Mouse (Mus musculus) heart, embryonic 14.5 days (tissue): ENCODE results near the gene Armc9. TPM values are rescaled to one million over a fixed set of nuclear protein-coding genes. Genes with fewer than 3 reads are reported as not detected.

Experiments
- ATAC-seq: fragments of 200-750 bp; cut with Nextera tagmentation; 2 replicates; pipeline ENCODE4 v1.8.0; 2017; ENCODE audit warnings: low read depth, moderate TSS enrichment; ENCODE audit not compliant: insufficient number of reproducible peaks, insufficient read depth, low FRiP score
- H3K27ac ChIP-seq, 2 experiments: fragments of 200-500 bp in 1 of 2; fragments of 300-500 bp in 1 of 2; sonication (generic) in 1 of 2; replicated peaks in 1 of 2; 2 replicates each; pipeline ENCODE4 v1.5.1; 2012 to 2014; ENCODE audit warnings: low read depth in 2 of 2, low read length in 2 of 2, control low read depth in 1 of 2, mild to moderate bottlenecking in 1 of 2, mixed read lengths in 1 of 2; ENCODE audit not compliant: control insufficient read depth in 1 of 2, insufficient read depth in 1 of 2
- H3K27me3 ChIP-seq: fragments of 300-500 bp; sonication (generic); 2 replicates; pipeline ENCODE4 v1.6.1; 2014; ENCODE audit warnings: mild to moderate bottlenecking, low read length, control low read depth; ENCODE audit not compliant: control insufficient read depth, insufficient read depth
- H3K36me3 ChIP-seq: fragments of 300-500 bp; sonication (generic); 2 replicates; pipeline ENCODE4 v1.6.1; 2014; ENCODE audit warnings: mild to moderate bottlenecking, control low read depth, low read length, mixed read lengths; ENCODE audit not compliant: control insufficient read depth, insufficient read depth
- H3K4me1 ChIP-seq, 2 experiments: fragments of 200-500 bp in 1 of 2; fragments of 300-500 bp in 1 of 2; sonication (generic) in 1 of 2; 2 replicates each; pipeline ENCODE4 v1.6.1; 2012 to 2014; ENCODE audit warnings: low read length in 2 of 2, control low read depth in 1 of 2, mixed read lengths in 1 of 2; ENCODE audit not compliant: control insufficient read depth in 2 of 2, insufficient read depth in 2 of 2
- H3K4me2 ChIP-seq: fragments of 300-500 bp; sonication (generic); 2 replicates; pipeline ENCODE4 v1.6.1; 2014; ENCODE audit warnings: mild to moderate bottlenecking, low read length
- H3K4me3 ChIP-seq, 2 experiments: fragments of 200-500 bp in 1 of 2; fragments of 300-500 bp in 1 of 2; sonication (generic) in 1 of 2; 2 replicates each; pipeline ENCODE4 v1.5.1; 2012 to 2014; ENCODE audit warnings: low read length in 2 of 2, mild to moderate bottlenecking in 2 of 2, control low read depth in 1 of 2, low read depth in 1 of 2, moderate library complexity in 1 of 2; ENCODE audit not compliant: control insufficient read depth in 1 of 2, insufficient read depth in 1 of 2
- H3K9ac ChIP-seq: fragments of 300-500 bp; sonication (generic); 2 replicates; pipeline ENCODE4 v1.6.1; 2014; ENCODE audit warnings: mild to moderate bottlenecking, low read length
- H3K9me3 ChIP-seq: fragments of 300-500 bp; sonication (generic); 2 replicates; pipeline ENCODE4 v1.6.1; 2016; ENCODE audit warnings: low read length, control low read depth; ENCODE audit not compliant: control insufficient read depth
- WGBS: fragments of 180-500 bp; shearing (Covaris S2); extraction: QIAGEN DNeasy Blood & Tissue Kit; methylation state at CpG from one replicate; pipeline ENCODE4 v1.1.7; 2014; 5-methylcytosine and 5-hydroxymethylcytosine counted together
- polyA plus RNA-seq: library from polyadenylated mRNA; unstranded; fragments of >200 nt; fragmentation: Nextera tagmentation; extraction: Ambion mirVana; gene quantifications from 2 replicates; pipeline ENCODE4 v1.2.1, GENCODE M21; 2014

The Armc9 gene
- polyA plus RNA-seq, 1 experiment from 2014 or later = 11.9 TPM

DNA sequence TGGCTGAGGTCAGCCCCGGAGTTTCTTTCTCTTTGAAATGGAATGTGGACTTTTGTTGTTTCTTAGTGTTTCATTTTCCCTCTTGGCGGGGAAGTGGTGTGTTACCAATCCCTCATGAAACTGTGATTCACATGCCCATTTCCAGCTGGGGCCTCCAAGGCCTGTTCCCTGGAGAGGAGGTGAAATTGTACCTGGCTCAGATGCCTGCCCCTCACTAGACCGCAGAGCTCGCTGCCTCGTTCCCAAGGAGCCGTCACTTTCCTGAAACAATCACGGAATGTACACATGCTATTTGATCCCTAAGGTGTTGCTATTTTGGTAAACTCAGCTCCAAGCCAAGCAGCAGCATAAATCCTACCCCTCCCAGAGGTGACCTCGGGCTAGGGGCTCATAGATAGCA lies 84.4 kb downstream of the Armc9 start:
- Histone ChIP-seq H3K4me1 (peaks cover 18 to 38% of the 10 kb centered on the region in 2 experiments), H3K36me3 (no peaks in the 10 kb centered on the region), H3K27me3 (no peaks in the 10 kb centered on the region), H3K27ac (no peak overlapping the region), H3K4me2 (no peak overlapping the region), H3K9me3 (no peaks in the 10 kb centered on the region), H3K4me3 (no peak overlapping the region), H3K9ac (no peak overlapping the region)
- 44% methylated on average over 8 of the region's 8 CpGs for WGBS
- no peak for ATAC-seq

DNA sequence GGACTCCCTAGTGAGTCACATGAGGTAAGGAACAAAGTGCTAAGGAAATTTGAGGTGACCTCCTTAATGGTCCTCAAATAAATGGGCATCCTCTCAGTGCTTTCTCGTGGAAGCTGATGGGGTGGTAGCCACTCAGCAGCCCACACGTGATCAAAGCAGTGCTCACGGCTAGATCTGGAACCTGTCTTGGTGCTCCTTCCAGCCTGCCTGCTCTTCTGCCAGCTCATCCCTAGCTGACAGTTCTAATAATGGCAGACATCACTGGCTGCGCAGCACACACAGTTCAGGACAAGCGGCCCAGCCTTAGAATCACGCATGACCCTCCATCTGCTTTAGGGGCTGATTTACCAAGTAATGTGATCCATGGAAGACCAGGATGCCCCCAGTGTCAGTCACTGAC lies 85.3 kb downstream of the Armc9 start:
- ATAC-seq = no peak
- Histone ChIP-seq H3K4me2 (no peak overlapping the region), H3K4me1 (peaks cover 18 to 39% of the 10 kb centered on the region in 2 experiments), H3K4me3 (no peak overlapping the region), H3K9me3 (no peaks in the 10 kb centered on the region), H3K36me3 (0 out of 2 replicates have a peak, but pooled peaks cover 3% of the 10 kb centered on the region), H3K27ac (no peak overlapping the region), H3K9ac (no peak overlapping the region), H3K27me3 (no peaks in the 10 kb centered on the region)
- 80% methylated on average over 6 of the region's 6 CpGs for WGBS

DNA sequence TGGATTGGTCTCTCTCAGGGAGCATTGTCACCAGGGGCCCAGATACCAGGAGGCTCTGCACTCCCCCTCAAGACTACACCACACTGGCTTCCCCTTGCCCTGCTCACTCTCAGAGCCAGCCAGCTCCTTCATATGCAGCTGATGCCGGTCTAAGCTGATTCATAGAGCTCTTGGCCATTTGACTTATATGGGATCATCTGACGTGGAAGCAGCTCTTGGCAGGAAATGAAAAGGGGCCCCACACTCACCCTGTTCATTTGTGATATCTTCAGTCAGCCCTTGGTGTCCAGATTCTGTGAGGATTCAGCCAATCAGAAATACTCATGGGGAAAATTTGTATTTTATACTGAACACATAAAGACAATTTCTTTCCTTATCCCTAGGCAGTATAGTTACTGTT lies 86.4 kb downstream of the Armc9 start:
- Histone ChIP-seq H3K4me3 (no peak overlapping the region), H3K4me2 (no peak overlapping the region), H3K27me3 (no peaks in the 10 kb centered on the region), H3K27ac (no peak overlapping the region), H3K9ac (no peak overlapping the region), H3K36me3 (0 out of 2 replicates have a peak, but pooled peaks cover 3% of the 10 kb centered on the region), H3K9me3 (no peaks in the 10 kb centered on the region), H3K4me1 (peaks cover 16 to 34% of the 10 kb centered on the region in 2 experiments)
- WGBS = 29% methylated on average over 2 of the region's 2 CpGs
- no peak; the same call in 1 of the 2 replicates for ATAC-seq

DNA sequence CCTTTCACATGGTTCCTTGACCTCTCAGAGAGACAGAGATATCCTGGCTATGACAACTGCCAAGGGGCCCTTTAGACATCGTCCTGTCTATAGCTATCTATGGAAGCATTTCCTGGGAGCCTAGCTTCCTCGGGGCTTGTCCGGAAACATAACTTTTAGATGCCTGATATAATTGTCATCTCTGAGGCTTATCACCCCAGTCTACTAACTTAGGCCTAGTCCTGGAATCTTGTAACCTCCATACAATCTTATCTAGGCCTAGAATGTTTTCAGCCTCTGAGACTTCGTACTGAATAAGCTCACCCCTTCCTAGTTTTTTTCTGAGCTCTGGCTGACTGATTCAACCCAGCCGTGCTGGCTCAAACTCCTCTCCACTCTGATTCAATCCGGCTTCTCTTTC lies 88.9 kb downstream of the Armc9 start:
- peak overlapping the region in 1 of 2 experiments; percentile 38; a peak in 2 of 4 replicates for H3K27ac ChIP-seq
- 7% methylated on average over 6 of the region's 6 CpGs for WGBS
- no peak for ATAC-seq
- peaks cover 20 to 34% of the 10 kb centered on the region in 2 experiments for H3K4me1 ChIP-seq
- H3K4me3 ChIP-seq = no peak overlapping the region
- H3K27me3 ChIP-seq = no peaks in the 10 kb centered on the region
- no peaks in the 10 kb centered on the region for H3K9me3 ChIP-seq
- no peak overlapping the region for H3K9ac ChIP-seq
- H3K36me3 ChIP-seq = 0 out of 2 replicates have a peak, but pooled peaks cover 3% of the 10 kb centered on the region
- H3K4me2 ChIP-seq = no peak overlapping the region

DNA sequence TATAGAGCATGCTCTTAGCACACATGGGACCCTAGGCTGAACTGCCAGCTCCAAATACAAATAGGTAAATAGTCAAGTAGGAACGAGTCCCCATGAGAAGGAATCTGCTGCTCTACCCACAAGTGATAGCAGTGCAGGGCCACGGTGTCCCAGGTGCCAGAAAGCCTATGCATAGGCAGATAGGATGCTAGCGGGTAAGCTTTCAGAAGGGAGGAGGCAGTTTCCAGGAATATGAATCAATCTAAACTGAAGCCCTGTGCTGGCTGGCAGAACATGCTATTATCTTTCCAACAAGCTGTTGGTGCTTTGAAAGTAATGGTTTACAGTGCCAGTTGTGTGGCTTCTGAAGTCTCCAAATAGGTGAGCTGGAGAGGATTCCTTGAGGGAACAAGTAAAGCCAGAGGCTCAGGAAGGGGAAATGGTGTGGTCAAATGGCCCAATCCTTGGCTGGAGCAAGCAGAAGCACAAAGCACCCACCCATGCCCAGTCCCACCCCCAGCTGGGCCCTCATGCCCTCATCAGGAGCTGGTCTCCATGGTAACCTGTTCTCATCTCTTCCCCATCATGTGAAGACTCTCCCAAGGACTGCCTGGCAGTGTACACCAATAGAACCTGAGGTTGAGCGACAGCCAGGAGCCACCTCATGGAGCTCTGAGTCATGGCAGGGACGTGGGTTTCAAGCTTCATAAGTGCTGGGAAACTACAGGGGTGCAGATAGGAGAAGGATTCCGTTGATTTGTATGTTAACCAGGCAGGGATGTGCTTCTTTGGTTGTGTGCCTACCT lies 90.9 kb downstream of the Armc9 start:
- 81% methylated on average over 6 of the region's 6 CpGs for WGBS
- Histone ChIP-seq H3K9me3 (no peaks in the 10 kb centered on the region), H3K27ac (no peak overlapping the region), H3K4me1 (peaks cover 16 to 23% of the 10 kb centered on the region in 2 experiments), H3K4me2 (no peak overlapping the region), H3K4me3 (no peak overlapping the region), H3K9ac (no peak overlapping the region), H3K27me3 (no peaks in the 10 kb centered on the region), H3K36me3 (0 out of 2 replicates have a peak, but pooled peaks cover 3% of the 10 kb centered on the region)
- ATAC-seq = no peak

DNA sequence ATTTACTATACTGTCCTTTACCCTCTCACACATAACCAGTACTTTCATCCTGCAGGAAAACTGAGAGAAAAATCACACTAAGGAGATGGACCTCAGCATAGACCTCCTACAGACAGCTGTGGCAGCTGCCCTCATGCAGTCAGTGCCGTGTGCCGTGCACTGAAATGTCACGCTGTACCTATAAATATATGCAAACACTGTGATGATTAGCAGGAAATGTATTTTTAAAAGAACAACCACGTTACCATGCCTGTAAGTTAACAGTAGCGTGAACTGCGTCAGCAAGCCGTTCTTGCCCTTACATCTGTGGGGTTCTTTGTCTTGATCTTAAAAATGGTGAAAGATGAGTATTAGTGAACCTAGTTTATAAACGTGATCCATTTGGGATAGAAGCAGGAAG lies 98.8 kb downstream of the Armc9 start:
- no peak overlapping the region for H3K9ac ChIP-seq

DNA sequence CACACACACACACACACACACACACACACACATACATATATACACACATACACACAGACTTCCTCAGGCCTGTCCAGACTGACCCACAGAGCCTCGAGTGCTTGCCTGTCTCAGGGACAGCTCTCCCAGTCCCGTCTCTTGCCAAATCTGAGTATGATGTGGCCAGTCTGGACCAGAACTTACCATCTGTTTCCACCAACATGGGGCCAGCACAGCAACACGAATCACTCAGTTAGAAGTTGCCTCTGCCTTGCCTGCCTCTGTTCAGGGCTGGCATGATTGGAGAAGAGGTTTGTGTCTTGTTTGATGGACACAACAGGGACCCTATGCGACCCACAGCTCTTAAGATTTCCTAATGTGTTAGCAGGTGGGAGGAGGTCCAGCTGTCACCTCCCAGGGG lies 101.7 kb downstream of the Armc9 start:
- peaks cover 9 to 12% of the 10 kb centered on the region in 2 experiments for H3K4me1 ChIP-seq
- H3K9ac ChIP-seq = no peak overlapping the region
- no peak for ATAC-seq
- no peaks in the 10 kb centered on the region for H3K27me3 ChIP-seq
- no peak overlapping the region for H3K4me3 ChIP-seq
- no peak overlapping the region for H3K27ac ChIP-seq
- 63% methylated on average over 4 of the region's 4 CpGs for WGBS
- H3K36me3 ChIP-seq = no peaks in the 10 kb centered on the region
- H3K4me2 ChIP-seq = no peak overlapping the region
- H3K9me3 ChIP-seq = no peaks in the 10 kb centered on the region

More for the DNA sequence above, 98.8 kb downstream of the Armc9 start:
- no peak overlapping the region for H3K4me2 ChIP-seq
- ATAC-seq = no peak
- no peak overlapping the region for H3K4me3 ChIP-seq
- H3K4me1 ChIP-seq = peaks cover 6 to 9% of the 10 kb centered on the region in 2 experiments; a peak in 3 of 4 replicates
- H3K36me3 ChIP-seq = no peaks in the 10 kb centered on the region
- WGBS = 73% methylated on average over 8 of the region's 8 CpGs
- H3K9me3 ChIP-seq = no peaks in the 10 kb centered on the region
- H3K27me3 ChIP-seq = no peaks in the 10 kb centered on the region
- no peak overlapping the region for H3K27ac ChIP-seq
